Mouse (Mus musculus): Measurements from ENCODE around the gene Rere.

- no peak for TF ChIP-seq CTCF (IDR thresholded peaks at IDR 0.05; ENCODE audit: low read depth)
- no peak for TF ChIP-seq EP300 (optimal IDR thresholded peaks at IDR 0.05)
Measured at GRCm38 (mm10) chr4:150486097-150486496, 204.7 kb downstream of the Rere start.
